Mouse (Mus musculus) cerebellum, adult 2 months (tissue): Measurements from ENCODE around the gene Tox2. TPM values are rescaled to one million over a fixed set of nuclear protein-coding genes. Genes with fewer than 3 reads are reported as not detected.
A peak's percentile ranks its signal among the peaks of the same experiment; 100 is the strongest.

Experiments
- DNase-seq, 2 experiments: peaks; one replicate each; pipeline ENCODE4 v3.0.0; 2021
- H3K27ac ChIP-seq: fragments of 200-500 bp; 2 replicates; pipeline ENCODE4 v1.5.1; 2012; ENCODE audit warnings: low read length, control low read depth, inconsistent platforms; ENCODE audit not compliant: insufficient read depth
- H3K27me3 ChIP-seq: fragments of 200-500 bp; 2 replicates; pipeline ENCODE4 v1.6.1; 2012; ENCODE audit warnings: inconsistent platforms, mild to moderate bottlenecking, low read length, moderate library complexity; ENCODE audit not compliant: control insufficient read depth, insufficient read depth
- H3K4me1 ChIP-seq: fragments of 200-500 bp; 2 replicates; pipeline ENCODE4 v1.6.1; 2011; ENCODE audit warnings: low read length; ENCODE audit not compliant: control insufficient read depth, insufficient read depth
- H3K4me3 ChIP-seq: fragments of 200-500 bp; replicated peaks from 2 replicates; pipeline ENCODE3; 2011; ENCODE audit warnings: mild to moderate bottlenecking, low read depth, low read length, control low read depth; ENCODE audit not compliant: insufficient read depth
- CTCF ChIP-seq: fragments of 200-500 bp; IDR thresholded peaks from 2 replicates; pipeline ENCODE4 v1.5.1; 2011; ENCODE audit warnings: low read depth, mild to moderate bottlenecking, control low read depth, low read length, moderate library complexity, borderline replicate concordance; ENCODE audit not compliant: insufficient read depth
- POLR2A ChIP-seq: fragments of 200-500 bp; IDR thresholded peaks from 2 replicates; pipeline ENCODE4 v1.6.1; 2011; ENCODE audit warnings: low read length, control low read depth, borderline replicate concordance; ENCODE audit not compliant: insufficient read depth
- WGBS: fragments of 180-500 bp; shearing (Covaris S2); methylation state at CpG from one replicate; pipeline ENCODE4 v1.1.7; 2018; 5-methylcytosine and 5-hydroxymethylcytosine counted together
- polyA plus RNA-seq: library from polyadenylated mRNA; depleted of rRNA; stranded (reverse); fragments of >200 nt; gene quantifications from 2 replicates; pipeline ENCODE4 v1.2.3, GENCODE M21; 2012

The Tox2 gene
- polyA plus RNA-seq, 1 experiment, result 27.3 TPM

DNA sequence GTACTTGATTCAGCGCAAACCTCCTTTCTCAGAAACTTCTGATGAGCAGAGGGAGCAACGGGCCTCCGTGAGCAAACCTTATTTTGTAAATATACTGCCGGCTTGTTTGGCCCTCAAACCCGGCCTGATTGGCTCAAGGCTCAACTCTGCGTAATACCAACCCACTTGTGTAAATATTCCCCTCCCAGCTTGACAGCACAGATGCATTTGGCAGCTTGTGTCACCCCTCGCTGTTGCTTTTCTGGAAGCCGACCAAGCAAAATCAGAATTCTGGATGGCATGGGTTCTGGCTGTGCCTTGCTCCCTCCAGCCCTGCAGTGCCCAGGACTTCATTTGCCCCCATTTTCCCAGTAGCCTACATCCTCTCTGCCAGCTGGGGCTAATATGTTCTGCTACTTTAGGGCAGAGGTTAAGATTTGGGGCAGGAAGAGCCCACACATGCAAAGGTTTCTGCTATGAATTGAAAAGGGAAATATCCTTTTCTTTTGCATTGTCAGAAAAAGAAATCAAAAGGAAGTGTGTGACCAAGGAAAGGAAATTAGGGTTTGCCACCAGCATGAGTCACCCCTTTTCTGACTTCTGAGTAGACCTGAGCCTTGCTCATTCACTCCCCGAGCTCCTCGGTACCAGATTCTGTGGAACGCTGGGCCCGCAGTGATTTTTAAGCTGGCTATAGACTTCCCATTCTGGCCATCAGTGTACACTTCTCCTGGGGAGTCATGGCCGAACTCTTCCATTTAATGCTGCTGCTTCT is 29.0 kb downstream of the Tox2 start:
- Histone ChIP-seq H3K4me1 (peaks cover 3% of the 10 kb centered on the region; the same call in 1 of the 2 replicates), H3K4me3 (no peak overlapping the region), H3K27ac (no peak overlapping the region), H3K27me3 (no peaks in the 10 kb centered on the region)
- WGBS, result 45% methylated on average over 13 of the region's 13 CpGs
- DNase-seq, result peak in 1 of 2 experiments; percentile 28
- TF ChIP-seq POLR2A, result no peak
- no peak for TF ChIP-seq CTCF

DNA sequence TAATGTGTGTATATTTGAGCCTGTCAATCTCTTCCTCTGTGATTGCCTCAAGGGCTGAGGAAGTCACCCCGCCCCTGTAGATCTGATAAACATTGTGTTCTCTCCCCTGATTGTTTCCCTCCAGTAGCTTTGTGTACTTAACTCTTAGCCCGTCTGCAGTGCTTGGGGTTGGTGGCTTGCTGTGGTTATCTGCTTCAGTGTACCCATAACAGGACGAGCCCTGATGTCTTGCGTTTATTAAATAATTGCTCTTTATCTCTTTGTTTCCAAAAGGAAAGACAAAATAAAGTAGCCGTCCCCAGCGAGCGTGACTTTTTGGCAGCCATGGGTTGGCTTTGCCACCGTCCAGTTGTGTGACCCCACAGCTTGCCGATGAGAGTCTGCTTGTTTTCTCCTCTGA is 30.7 kb downstream of the Tox2 start:
- no peak for DNase-seq
- Histone ChIP-seq H3K4me3 (no peak overlapping the region), H3K27me3 (0 out of 2 replicates have a peak, but pooled peaks cover 1% of the 10 kb centered on the region), H3K4me1 (peaks cover 3% of the 10 kb centered on the region; the same call in 1 of the 2 replicates), H3K27ac (no peak overlapping the region)
- TF ChIP-seq CTCF, result no peak
- TF ChIP-seq POLR2A, result no peak
- 83% methylated on average over 9 of the region's 9 CpGs for WGBS

DNA sequence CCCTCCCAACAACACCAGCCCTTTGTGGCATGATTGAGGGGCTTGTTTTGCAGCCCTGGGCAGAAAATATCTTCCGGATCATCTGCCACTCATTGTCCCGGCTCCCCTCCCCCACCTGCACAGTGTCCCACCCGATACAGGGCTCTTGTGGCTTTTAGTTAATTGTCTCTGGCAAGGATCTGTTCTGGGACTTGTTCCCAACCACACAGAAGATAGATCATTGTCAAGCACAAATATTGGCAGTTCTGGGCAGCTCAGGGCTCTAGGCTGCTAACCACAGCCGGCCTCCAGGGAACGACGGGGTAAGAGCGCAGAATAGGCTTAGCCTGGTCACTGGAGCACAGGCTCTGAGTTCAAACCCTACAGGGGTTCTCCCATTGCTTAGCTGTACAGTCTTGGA is 33.1 kb downstream of the Tox2 start:
- TF ChIP-seq POLR2A (no peak), CTCF (no peak)

DNA sequence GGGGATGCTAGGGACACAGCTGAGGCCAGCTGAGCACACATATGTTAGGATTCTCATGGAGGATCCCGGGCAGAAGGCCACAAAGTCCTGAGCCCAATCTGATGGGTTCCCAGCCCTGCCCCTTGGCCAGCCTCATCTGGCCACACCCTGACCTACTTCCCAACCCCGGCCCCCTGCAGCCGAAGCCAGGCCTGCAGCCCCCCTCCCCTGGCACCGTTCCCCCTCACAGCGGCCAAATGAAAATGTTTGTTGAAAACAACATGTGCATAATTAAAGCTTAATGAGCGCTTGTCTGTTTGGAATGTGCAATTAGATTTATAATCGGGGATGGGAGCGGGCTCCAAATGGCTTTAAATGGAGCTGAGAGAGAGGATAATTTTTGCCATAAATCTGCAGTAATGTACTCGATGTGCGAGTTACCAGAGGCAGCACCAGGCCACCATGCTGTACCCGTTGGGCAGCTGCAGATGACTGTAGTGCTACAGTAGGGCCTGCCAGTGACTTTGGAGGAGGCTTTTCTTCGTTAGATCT is 35.1 kb downstream of the Tox2 start:
- Histone ChIP-seq H3K4me1 (no peaks in the 10 kb centered on the region), H3K27ac (no peak overlapping the region), H3K4me3 (no peak overlapping the region), H3K27me3 (0 out of 2 replicates have a peak, but pooled peaks cover 1% of the 10 kb centered on the region)
- DNase-seq, result peak in 1 of 2 experiments; percentile 8
- no peak for TF ChIP-seq POLR2A
- no peak for TF ChIP-seq CTCF
- WGBS, result 29% methylated on average over 12 of the region's 12 CpGs

More for the DNA sequence above, 33.1 kb downstream of the Tox2 start:
- DNase-seq, result peak in 1 of 2 experiments; percentile 13
- Histone ChIP-seq H3K4me3 (no peak overlapping the region), H3K27ac (no peak overlapping the region), H3K27me3 (0 out of 2 replicates have a peak, but pooled peaks cover 1% of the 10 kb centered on the region), H3K4me1 (peaks cover 3% of the 10 kb centered on the region; the same call in 1 of the 2 replicates)
- WGBS, result 17% methylated on average over 7 of the region's 7 CpGs

DNA sequence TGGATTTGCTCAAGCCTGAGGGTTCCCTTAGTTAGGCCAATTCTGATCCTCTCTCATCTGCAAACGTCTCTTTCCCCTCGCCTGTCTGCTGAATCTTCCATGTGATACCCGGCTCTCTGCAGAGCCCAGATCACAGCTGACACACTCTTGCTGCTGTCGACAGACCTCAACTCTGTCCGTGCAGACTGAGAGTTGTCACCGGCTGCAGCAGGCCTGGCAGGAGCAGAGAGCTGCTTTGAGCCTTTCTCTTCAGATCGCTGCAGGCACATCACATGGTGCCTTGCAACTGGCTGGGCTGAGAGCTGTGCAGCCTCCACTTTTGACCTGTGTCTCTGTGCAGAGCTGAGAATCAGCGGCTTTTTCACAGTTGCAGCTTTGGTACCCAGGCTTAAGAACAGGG is 37.0 kb downstream of the Tox2 start:
- WGBS, result 51% methylated on average over 8 of the region's 8 CpGs
- H3K27ac ChIP-seq, result no peak overlapping the region
- DNase-seq, result no peak
- no peak for TF ChIP-seq CTCF
- TF ChIP-seq POLR2A, result no peak
- H3K4me1 ChIP-seq, result no peaks in the 10 kb centered on the region
- H3K27me3 ChIP-seq, result 0 out of 2 replicates have a peak, but pooled peaks cover 1% of the 10 kb centered on the region
- no peak overlapping the region for H3K4me3 ChIP-seq

DNA sequence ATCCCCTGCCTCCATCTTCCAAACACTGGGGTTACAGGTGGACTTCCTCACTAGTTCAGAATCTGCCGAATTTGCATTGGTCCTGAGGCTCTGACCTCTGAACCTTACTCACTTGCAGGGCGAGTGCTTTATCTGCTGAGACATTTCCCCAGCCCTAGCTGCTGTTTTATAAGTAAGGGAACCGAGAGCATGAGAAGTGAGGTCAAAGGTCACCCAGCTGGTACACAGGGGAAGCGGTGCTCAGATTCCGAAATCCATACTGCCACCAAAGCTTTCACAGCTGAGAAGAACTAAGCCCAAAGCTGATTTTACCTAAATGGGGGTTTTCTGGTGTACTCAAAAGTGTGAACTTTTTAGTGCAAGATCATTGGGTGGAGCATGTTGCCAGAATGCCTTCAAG is 38.9 kb downstream of the Tox2 start:
- no peak overlapping the region for H3K27ac ChIP-seq
- 0 out of 2 replicates have a peak, but pooled peaks cover 1% of the 10 kb centered on the region for H3K27me3 ChIP-seq
- no peak overlapping the region for H3K4me3 ChIP-seq
- WGBS, result 57% methylated on average over 5 of the region's 5 CpGs
- TF ChIP-seq CTCF (no peak), POLR2A (no peak)
- no peaks in the 10 kb centered on the region for H3K4me1 ChIP-seq
- DNase-seq, result no peak

DNA sequence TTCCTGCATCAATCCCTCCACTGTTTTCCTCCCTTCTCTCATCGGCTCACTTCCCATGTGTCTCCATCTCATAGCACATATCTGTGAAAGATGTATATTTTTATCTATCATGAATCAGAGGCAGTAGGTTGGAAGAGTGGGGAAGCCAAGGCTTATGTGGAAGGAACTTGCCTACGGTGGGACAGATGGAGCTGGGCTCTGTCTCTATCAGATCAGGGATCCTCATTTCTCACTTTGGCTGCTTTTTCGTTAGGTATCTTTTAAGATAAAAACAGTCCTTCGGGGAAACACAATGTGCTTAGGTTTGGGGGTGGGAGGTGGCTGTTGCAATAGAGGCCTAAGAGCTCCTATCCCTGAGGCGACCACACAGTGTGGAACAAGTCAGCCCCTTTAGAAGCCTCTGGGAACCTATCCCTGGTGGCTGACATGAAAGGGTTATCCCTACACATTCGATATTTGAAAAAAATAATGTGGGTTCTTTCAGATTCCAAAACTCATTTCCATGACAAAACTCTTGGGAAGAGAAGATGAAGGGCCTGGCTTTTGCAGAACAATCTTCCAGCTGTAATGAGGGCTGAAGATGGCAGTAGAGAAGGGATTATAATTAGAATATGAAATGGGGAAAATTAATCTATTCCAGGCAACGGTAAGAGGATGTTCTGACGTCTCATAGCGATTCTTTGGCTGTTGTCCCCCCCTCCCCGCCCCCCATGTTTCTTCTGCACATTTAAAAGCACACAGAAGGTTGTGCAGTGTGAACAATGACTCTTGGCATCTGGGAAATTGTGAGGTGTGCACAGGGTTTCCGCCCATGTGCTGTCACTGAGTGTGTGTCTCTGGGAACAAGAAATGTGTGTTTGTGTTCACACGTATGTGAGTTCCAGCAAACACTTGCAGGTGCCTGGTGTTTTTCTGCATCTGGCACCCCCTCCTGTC is 41.3 kb downstream of the Tox2 start:
- Histone ChIP-seq H3K27me3 (no peaks in the 10 kb centered on the region), H3K4me3 (no peak overlapping the region), H3K27ac (no peak overlapping the region), H3K4me1 (no peaks in the 10 kb centered on the region; the same call in 1 of the 2 replicates)
- no peak for DNase-seq
- 67% methylated on average over 12 of the region's 12 CpGs for WGBS
- TF ChIP-seq POLR2A, result no peak
- TF ChIP-seq CTCF, result no peak

DNA sequence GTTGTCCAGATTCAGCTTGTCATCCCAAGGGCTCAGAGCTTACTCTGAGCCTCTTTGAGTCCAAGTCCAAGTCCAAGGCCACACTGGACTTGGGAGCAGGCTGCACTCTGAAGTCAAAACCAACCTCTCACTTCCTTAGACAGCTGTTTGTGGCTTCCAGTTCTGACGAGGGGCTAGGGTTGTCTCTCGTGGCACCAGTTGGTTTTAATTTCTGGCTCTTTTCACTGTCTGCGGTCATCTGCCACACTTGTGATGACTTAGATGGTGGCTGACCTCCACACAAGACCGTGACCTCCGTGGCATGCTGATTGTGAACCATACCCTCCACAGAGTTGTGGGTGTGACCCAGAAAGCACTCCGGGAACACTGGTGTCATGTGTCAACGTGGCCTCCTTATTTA is 46.0 kb downstream of the Tox2 start:
- no peak overlapping the region for H3K27ac ChIP-seq
- H3K27me3 ChIP-seq, result no peaks in the 10 kb centered on the region
- WGBS, result 87% methylated on average over 7 of the region's 7 CpGs
- H3K4me1 ChIP-seq, result no peaks in the 10 kb centered on the region; the same call in 1 of the 2 replicates
- TF ChIP-seq POLR2A (no peak), CTCF (no peak)
- DNase-seq, result no peak
- H3K4me3 ChIP-seq, result no peak overlapping the region
